In genomic region chr7:134990911-134991310, GRCm38 (mm10) we compare ENCODE assay signal across 26 mouse cellular contexts. TPM values are rescaled to one million over a fixed set of nuclear protein-coding genes. Genes with fewer than 3 reads are reported as not detected.
"Had no signal": no experiment of that assay in that cellular context is flagged by ENCODE, and none has a peak within 500 bp of the region (broad histone marks: within the 10 kb centered on the region; RNA-seq: fewer than 3 reads in every experiment).

No protein-coding gene starts in this region.

- H3K9ac ChIP-seq: limb, embryonic 13.5 days; liver, embryonic 12.5 days; liver, embryonic 15.5 days; lung, embryonic 15.5 days; midbrain, embryonic 13.5 days; neural tube, embryonic 13.5 days; stomach, embryonic 15.5 days had no signal

- H3K4me2 ChIP-seq: limb, embryonic 13.5 days; liver, embryonic 12.5 days; liver, embryonic 15.5 days; lung, embryonic 15.5 days; midbrain, embryonic 13.5 days; neural tube, embryonic 13.5 days; stomach, embryonic 15.5 days had no signal

- DNase-seq: kidney, postnatal 25 days; layer of hippocampus, adult 9-11 months; liver; lung, adult 18-20 months; lung, postnatal 10 days; lung, postnatal 36 days; retina, postnatal 1 day; right cerebral cortex, postnatal 25 days; spleen, adult 18-20 months; thymus, postnatal 36 days had no signal

- H3K27ac ChIP-seq: kidney, postnatal 0 days; layer of hippocampus, adult 2 months; limb, embryonic 10.5 days; limb, embryonic 13.5 days; liver, embryonic 12.5 days; liver, embryonic 15.5 days; lung, embryonic 15.5 days; midbrain, embryonic 10.5 days; midbrain, embryonic 13.5 days; neural tube, embryonic 13.5 days; stomach, embryonic 15.5 days had no signal

- H3K9me3 ChIP-seq: limb, embryonic 10.5 days; limb, embryonic 13.5 days; liver, embryonic 12.5 days; liver, embryonic 15.5 days; lung, embryonic 15.5 days; midbrain, embryonic 10.5 days; midbrain, embryonic 13.5 days; neural tube, embryonic 13.5 days; stomach, embryonic 15.5 days had no signal

- H3K4me1 ChIP-seq: limb, embryonic 13.5 days; liver, embryonic 12.5 days; liver, embryonic 15.5 days; lung, embryonic 15.5 days; megakaryocyte, embryonic 14.5 days; midbrain, embryonic 10.5 days; midbrain, embryonic 13.5 days; neural tube, embryonic 13.5 days; stomach, embryonic 15.5 days had no signal

- H3K36me3 ChIP-seq: liver, embryonic 12.5 days; liver, embryonic 15.5 days; lung, embryonic 15.5 days; midbrain, embryonic 10.5 days; midbrain, embryonic 13.5 days; neural tube, embryonic 13.5 days; stomach, embryonic 15.5 days had no signal

- H3K4me3 ChIP-seq: layer of hippocampus, adult 2 months; limb, embryonic 10.5 days; limb, embryonic 13.5 days; liver, embryonic 12.5 days; liver, embryonic 15.5 days; lung, embryonic 15.5 days; megakaryocyte, embryonic 14.5 days; midbrain, embryonic 10.5 days; midbrain, embryonic 13.5 days; myocyte; neural tube, embryonic 13.5 days; stomach, embryonic 15.5 days had no signal

- H3K27me3 ChIP-seq: limb, embryonic 13.5 days; liver, embryonic 12.5 days; liver, embryonic 15.5 days; lung, embryonic 15.5 days; megakaryocyte, embryonic 14.5 days; midbrain, embryonic 13.5 days; neural tube, embryonic 13.5 days; stomach, embryonic 15.5 days had no signal

- ATAC-seq: liver, embryonic 12.5 days; midbrain, embryonic 13.5 days; midbrain, embryonic 16.5 days had no signal

RNA-seq across cellular contexts. Expression of gene Fam196a, which starts 52.7 kb away (rescaled TPM):
- polyA plus RNA-seq: large intestine, adult 2 months; urinary bladder, adult 2 months had no signal
